Mouse (Mus musculus) embryonic facial prominence, embryonic 14.5 days (tissue): ENCODE data around the gene Sdk1. TPM values are rescaled to one million over a fixed set of nuclear protein-coding genes. Genes with fewer than 3 reads are reported as not detected.

Experiments
- ATAC-seq: fragments of 200-750 bp; cut with Nextera tagmentation; 2 replicates; pipeline ENCODE4 v1.8.0; 2017; ENCODE audit warnings: low read depth, moderate number of reproducible peaks, moderate TSS enrichment
- DNase-seq: peaks from one replicate; pipeline ENCODE4 v3.0.0-alpha.2; 2015; ENCODE audit warnings: low spot score
- H3K27ac ChIP-seq: fragments of 300-500 bp; sonication (generic); replicated peaks from 2 replicates; pipeline ENCODE4 v1.5.1; 2014; ENCODE audit warnings: low read depth, mild to moderate bottlenecking, low read length, moderate library complexity
- H3K27me3 ChIP-seq: fragments of 300-500 bp; sonication (generic); replicated peaks from 2 replicates; pipeline ENCODE4 v1.6.1; 2014; ENCODE audit warnings: low read length; ENCODE audit not compliant: control insufficient read depth, insufficient read depth
- H3K36me3 ChIP-seq: fragments of 300-500 bp; sonication (generic); 2 replicates; pipeline ENCODE4 v1.6.1; 2014; ENCODE audit warnings: low read length, mixed read lengths; ENCODE audit not compliant: control insufficient read depth, insufficient read depth
- H3K4me1 ChIP-seq: fragments of 300-500 bp; sonication (generic); 2 replicates; pipeline ENCODE4 v1.6.1; 2014; ENCODE audit warnings: antibody characterized with exemption, low read length; ENCODE audit not compliant: control insufficient read depth, insufficient read depth
- H3K4me2 ChIP-seq: fragments of 300-500 bp; sonication (generic); 2 replicates; pipeline ENCODE4 v1.6.1; 2014; ENCODE audit warnings: low read depth, mild to moderate bottlenecking, low read length, moderate library complexity, mixed read lengths
- H3K4me3 ChIP-seq: fragments of 300-500 bp; sonication (generic); 2 replicates; pipeline ENCODE4 v1.5.1; 2014; ENCODE audit warnings: low read depth, mild to moderate bottlenecking, low read length
- H3K9ac ChIP-seq: fragments of 300-500 bp; sonication (generic); 2 replicates; pipeline ENCODE4 v1.6.1; 2014; ENCODE audit warnings: low read depth, mild to moderate bottlenecking, low read length, moderate library complexity, mixed read lengths
- H3K9me3 ChIP-seq: fragments of 300-500 bp; sonication (generic); 2 replicates; pipeline ENCODE4 v1.6.1; 2016; ENCODE audit warnings: low read length; ENCODE audit not compliant: control insufficient read depth
- WGBS: fragments of 180-500 bp; shearing (Covaris S2); extraction: QIAGEN DNeasy Blood & Tissue Kit; methylation state at CpG from one replicate; pipeline ENCODE4 v1.1.7; 2014; 5-methylcytosine and 5-hydroxymethylcytosine counted together
- polyA plus RNA-seq: library from polyadenylated mRNA; unstranded; fragments of >200 nt; fragmentation: Nextera tagmentation; extraction: Ambion mirVana; gene quantifications from 2 replicates; pipeline ENCODE4 v1.2.1, GENCODE M21; 2014

Gene Sdk1
- 2.7 and 3.4 TPM in 2 replicates for polyA plus RNA-seq

GRCm38 (mm10) chr5:141240841-141241543 is at the start of gene Sdk1:
Sdk1 (plus strand) TSS chr5:141241490.
- H3K36me3 ChIP-seq = no peaks in the 10 kb centered on the region
- peak within 1 kb of the TSS; percentile 50 for H3K4me3 ChIP-seq
- peaks cover 33% of the 10 kb centered on the region for H3K27me3 ChIP-seq
- H3K9me3 ChIP-seq = no peaks in the 10 kb centered on the region
- under 1% methylated on average over 40 of the region's 77 CpGs for WGBS
- ATAC-seq (peak; percentile 95), DNase-seq (peak; percentile 98)
- H3K4me2 ChIP-seq = peak within 1 kb of the TSS; percentile 84
- H3K27ac ChIP-seq = peak within 1 kb of the TSS; percentile 65
- peak within 1 kb of the TSS; percentile 68 for H3K9ac ChIP-seq
- H3K4me1 ChIP-seq = peaks cover 27% of the 10 kb centered on the region

GRCm38 (mm10) chr5:141197278-141197677 is 44.0 kb upstream of the Sdk1 start:
- DNase-seq = peak; percentile 48
- WGBS = 20% methylated on average over 4 of the region's 4 CpGs
- Histone ChIP-seq H3K9ac (no peak overlapping the region), H3K27me3 (no peaks in the 10 kb centered on the region), H3K36me3 (no peaks in the 10 kb centered on the region), H3K4me1 (peaks cover 15% of the 10 kb centered on the region), H3K27ac (peak overlapping the region; percentile 48), H3K9me3 (no peaks in the 10 kb centered on the region), H3K4me3 (no peak overlapping the region), H3K4me2 (peak overlapping the region; percentile 29; the same call in 1 of the 2 replicates)
- no peak for ATAC-seq

GRCm38 (mm10) chr5:141202276-141203065 is 38.8 kb upstream of the Sdk1 start:
- Histone ChIP-seq H3K9me3 (no peaks in the 10 kb centered on the region), H3K4me3 (no peak overlapping the region), H3K4me1 (peaks cover 7% of the 10 kb centered on the region), H3K27me3 (no peaks in the 10 kb centered on the region), H3K9ac (no peak overlapping the region), H3K27ac (peak overlapping the region; percentile 68), H3K4me2 (peak overlapping the region; percentile 20; the same call in 1 of the 2 replicates), H3K36me3 (no peaks in the 10 kb centered on the region)
- DNase-seq (peak; percentile 85), ATAC-seq (peak; percentile 78)
- 53% methylated on average over 11 of the region's 11 CpGs for WGBS

GRCm38 (mm10) chr5:141207061-141207460 is 34.2 kb upstream of the Sdk1 start:
- no peak overlapping the region for H3K9ac ChIP-seq
- H3K9me3 ChIP-seq = 0 out of 2 replicates have a peak, but pooled peaks cover 3% of the 10 kb centered on the region
- H3K4me3 ChIP-seq = no peak overlapping the region
- WGBS = 55% methylated on average over 5 of the region's 5 CpGs
- no peaks in the 10 kb centered on the region for H3K36me3 ChIP-seq
- 0 out of 2 replicates have a peak, but pooled peaks cover 5% of the 10 kb centered on the region for H3K4me1 ChIP-seq
- no peaks in the 10 kb centered on the region for H3K27me3 ChIP-seq
- ATAC-seq (no peak), DNase-seq (no peak)
- no peak overlapping the region for H3K27ac ChIP-seq
- no peak overlapping the region for H3K4me2 ChIP-seq

GRCm38 (mm10) chr5:141225243-141225642 is 16.0 kb upstream of the Sdk1 start:
- Histone ChIP-seq H3K36me3 (no peaks in the 10 kb centered on the region), H3K4me1 (no peaks in the 10 kb centered on the region), H3K9me3 (no peaks in the 10 kb centered on the region), H3K9ac (no peak overlapping the region), H3K4me2 (no peak overlapping the region), H3K27me3 (no peaks in the 10 kb centered on the region), H3K27ac (no peak overlapping the region), H3K4me3 (no peak overlapping the region)
- 65% methylated on average over 3 of the region's 3 CpGs for WGBS
- no peak for DNase-seq
- ATAC-seq = no peak

- Histone ChIP-seq H3K9ac (no peak overlapping the region), H3K36me3 (no peaks in the 10 kb centered on the region), H3K27ac (no peak overlapping the region), H3K4me1 (no peaks in the 10 kb centered on the region), H3K9me3 (no peaks in the 10 kb centered on the region), H3K27me3 (peaks cover 1% of the 10 kb centered on the region; the same call in 1 of the 2 replicates), H3K4me2 (no peak overlapping the region), H3K4me3 (no peak overlapping the region)
- peak; percentile 86 for DNase-seq
- 30% methylated on average over 4 of the region's 4 CpGs for WGBS
- peak; percentile 94 for ATAC-seq
Measured at GRCm38 (mm10) chr5:141234326-141234725, 7.0 kb upstream of the Sdk1 start.

- peaks cover 27% of the 10 kb centered on the region for H3K4me1 ChIP-seq
- peak; percentile 16 for DNase-seq
- no peak overlapping the region for H3K9ac ChIP-seq
- 19% methylated on average over 5 of the region's 5 CpGs for WGBS
- H3K9me3 ChIP-seq = no peaks in the 10 kb centered on the region
- no peak overlapping the region for H3K27ac ChIP-seq
- H3K4me2 ChIP-seq = 0 out of 2 replicates have a peak overlapping the region, but pooled peaks have one; percentile 84
- no peaks in the 10 kb centered on the region for H3K36me3 ChIP-seq
- peaks cover 30% of the 10 kb centered on the region for H3K27me3 ChIP-seq
- ATAC-seq = no peak
- H3K4me3 ChIP-seq = no peak overlapping the region
Measured at GRCm38 (mm10) chr5:141239401-141239800, 1.9 kb upstream of the Sdk1 start.

- under 1% methylated on average over 10 of the region's 10 CpGs for WGBS
- Histone ChIP-seq H3K27me3 (peaks cover 33% of the 10 kb centered on the region), H3K4me3 (peak overlapping the region; percentile 50), H3K9me3 (no peaks in the 10 kb centered on the region), H3K4me1 (peaks cover 27% of the 10 kb centered on the region), H3K9ac (peak overlapping the region; percentile 60), H3K4me2 (peak overlapping the region; percentile 84), H3K36me3 (no peaks in the 10 kb centered on the region), H3K27ac (no peak overlapping the region)
- no peak for ATAC-seq
- peak; percentile 27 for DNase-seq
Measured at GRCm38 (mm10) chr5:141240441-141240840, 849 bp upstream of the Sdk1 start.
